Mouse (Mus musculus): Measurements from ENCODE around the gene Mindy4. TPM values are rescaled to one million over a fixed set of nuclear protein-coding genes. Genes with fewer than 3 reads are reported as not detected.

The Mindy4 gene
- total and polyA plus RNA-seq, 3 experiments, result not detected

- dilution Hi-C loops (cut with MboI; ENCODE audit: extremely low pct_ligation_motif_present, extremely low pct_unique_long_range_greater_than_20kb, low sequenced_read_pairs), result no loop called here
- H3K4me3 ChIP-seq (replicated peaks in 1 of 3; ENCODE audit: low read depth in 2 of 3, low read length in 2 of 3, poor library complexity in 1 of 3), result no peak overlapping the region
- no peaks in the 10 kb centered on the region for H3K9me3 ChIP-seq (replicated peaks; ENCODE audit: low read length)
- no peaks in the 10 kb centered on the region for H3K79me2 ChIP-seq (replicated peaks; ENCODE audit: control insufficient read depth, extremely low read depth, insufficient read depth, poor library complexity, severe bottlenecking)
- DNase-seq (ENCODE audit: extremely low read depth), result no peak
- TF ChIP-seq POLR2AphosphoS2 (IDR thresholded peaks at IDR 0.05; ENCODE audit: low read depth, low read length), result no peak
- TF ChIP-seq SMC3 (IDR thresholded peaks at IDR 0.05; ENCODE audit: low read depth, low read length), result no peak
- no peak for TF ChIP-seq GABPA (IDR thresholded peaks at IDR 0.05; ENCODE audit: insufficient replicate concordance, low read depth, low read length)
- TF ChIP-seq MAX (IDR thresholded peaks at IDR 0.05; ENCODE audit: low read length), result no peak
- no peak for TF ChIP-seq CTCF (conservative IDR thresholded peaks at IDR 0.05 in 1 of 2, IDR thresholded peaks at IDR 0.05 in 1 of 2; ENCODE audit: low read depth in 2 of 2, low read length in 2 of 2)
- TF ChIP-seq RCOR1 (conservative IDR thresholded peaks at IDR 0.05; ENCODE audit: low read depth, low read length), result no peak
- TF ChIP-seq ZC3H11A (IDR thresholded peaks at IDR 0.05; ENCODE audit: low read depth, low read length), result no peak
- no peak for TF ChIP-seq TBP (conservative IDR thresholded peaks at IDR 0.05; ENCODE audit: low read depth, low read length)
- no peak for TF ChIP-seq EP300 (IDR thresholded peaks at IDR 0.05; ENCODE audit: low read length)
- TF ChIP-seq UBTF (IDR thresholded peaks at IDR 0.05; ENCODE audit: low read depth, low read length), result no peak
- no peak for TF ChIP-seq KAT2A (IDR thresholded peaks at IDR 0.05; ENCODE audit: insufficient replicate concordance, low read length)
- no peak overlapping the region for H3K9ac ChIP-seq (ENCODE audit: insufficient read depth, low read depth)
- H3K36me3 ChIP-seq (replicated peaks in 1 of 2; ENCODE audit: control insufficient read depth in 1 of 2, insufficient read depth in 1 of 2, low read length in 1 of 2), result no peaks in the 10 kb centered on the region
- peaks cover 88% of the 10 kb centered on the region for H3K27me3 ChIP-seq (replicated peaks)
- no peaks in the 10 kb centered on the region for H3K4me1 ChIP-seq (ENCODE audit: control insufficient read depth in 1 of 2, insufficient read depth in 2 of 2)
- no peak overlapping the region for H3K4me2 ChIP-seq (ENCODE audit: insufficient read depth, low read depth, poor library complexity, severe bottlenecking)
- no peak overlapping the region for H3K27ac ChIP-seq (ENCODE audit: insufficient read depth, low read depth)
- in situ Hi-C loops (cut with MboI; ENCODE audit: low pct_ligation_motif_present, low pct_unique_long_range_greater_than_20kb, low sequenced_read_pairs), result no loop called here
These were observed 110.7 kb downstream of the Mindy4 start for GRCm38 (mm10) chr6:55313893-55314292.

- TF ChIP-seq RCOR1 (conservative IDR thresholded peaks at IDR 0.05; ENCODE audit: low read depth, low read length) (no peak), MAZ (IDR thresholded peaks at IDR 0.05; ENCODE audit: low read depth, low read length) (no peak), ZNF384 (IDR thresholded peaks at IDR 0.05; ENCODE audit: low read depth, low read length) (no peak), PAX5 (IDR thresholded peaks at IDR 0.05; ENCODE audit: low read length) (no peak), MAX (IDR thresholded peaks at IDR 0.05; ENCODE audit: low read length) (no peak), CHD1 (IDR thresholded peaks at IDR 0.05; ENCODE audit: low read depth, low read length) (no peak), CHD2 (IDR thresholded peaks at IDR 0.05; ENCODE audit: low read length) (no peak)
- in situ Hi-C loops (cut with MboI; ENCODE audit: low pct_ligation_motif_present, low pct_unique_long_range_greater_than_20kb, low sequenced_read_pairs), result no loop called here
- peaks cover 89% of the 10 kb centered on the region for H3K27me3 ChIP-seq (replicated peaks)
- H3K4me1 ChIP-seq (ENCODE audit: control insufficient read depth in 1 of 2, insufficient read depth in 2 of 2), result no peaks in the 10 kb centered on the region
- no peak overlapping the region for H3K27ac ChIP-seq (ENCODE audit: insufficient read depth, low read depth)
- dilution Hi-C loops (cut with MboI; ENCODE audit: extremely low pct_ligation_motif_present, extremely low pct_unique_long_range_greater_than_20kb, low sequenced_read_pairs), result no loop called here
- H3K9me3 ChIP-seq (replicated peaks; ENCODE audit: low read length), result no peaks in the 10 kb centered on the region
- no peak overlapping the region for H3K4me2 ChIP-seq (ENCODE audit: insufficient read depth, low read depth, poor library complexity, severe bottlenecking)
- no peak for DNase-seq (ENCODE audit: extremely low read depth)
- no peak overlapping the region for H3K9ac ChIP-seq (ENCODE audit: insufficient read depth, low read depth)
- H3K79me2 ChIP-seq (replicated peaks; ENCODE audit: control insufficient read depth, extremely low read depth, insufficient read depth, poor library complexity, severe bottlenecking), result no peaks in the 10 kb centered on the region
- H3K4me3 ChIP-seq (replicated peaks in 1 of 3; ENCODE audit: low read depth in 2 of 3, low read length in 2 of 3, poor library complexity in 1 of 3), result no peak overlapping the region
- H3K36me3 ChIP-seq (replicated peaks in 1 of 2; ENCODE audit: control insufficient read depth in 1 of 2, insufficient read depth in 1 of 2, low read length in 1 of 2), result no peaks in the 10 kb centered on the region
These were observed 111.4 kb downstream of the Mindy4 start for GRCm38 (mm10) chr6:55314628-55315027.
